Mouse (Mus musculus) liver, embryonic 12.5 days (tissue): ENCODE results near the gene Krtap4-9. TPM values are rescaled to one million over a fixed set of nuclear protein-coding genes. Genes with fewer than 3 reads are reported as not detected.

Source experiments
- polyA plus RNA-seq: library from polyadenylated mRNA; unstranded; fragments of >200 nt; fragmentation: Nextera tagmentation; extraction: Ambion mirVana; gene quantifications from 2 replicates; pipeline ENCODE4 v1.2.1, GENCODE M21; 2016

Gene Krtap4-9
- polyA plus RNA-seq, 1 experiment from 2014 or later = not detected

Other genes starting within 250 kb of the Krtap4-9 start
- not detected in 2 replicates for gene Krt40, start 242.0 kb upstream of the Krtap4-9 start, polyA plus RNA-seq
- gene Krtap3-3, start 234.3 kb upstream of the Krtap4-9 start, polyA plus RNA-seq = not detected in 2 replicates
- gene Krtap3-2, start 228.3 kb upstream of the Krtap4-9 start, polyA plus RNA-seq = not detected in 2 replicates
- gene Gm11939, start 225.7 kb upstream of the Krtap4-9 start, polyA plus RNA-seq = not detected in 2 replicates
- not detected in 2 replicates for gene Krtap3-1, start 218.6 kb upstream of the Krtap4-9 start, polyA plus RNA-seq
- not detected in 2 replicates for gene Krtap1-5, start 204.2 kb upstream of the Krtap4-9 start, polyA plus RNA-seq
- not detected in 2 replicates for gene Krtap1-4, start 201.5 kb upstream of the Krtap4-9 start, polyA plus RNA-seq
- not detected in 2 replicates for gene Krtap1-3, start 193.9 kb upstream of the Krtap4-9 start, polyA plus RNA-seq
- gene Krtap9-3, start 187.1 kb upstream of the Krtap4-9 start, polyA plus RNA-seq = not detected in 2 replicates
- not detected in 2 replicates for gene Gm11938, start 181.9 kb upstream of the Krtap4-9 start, polyA plus RNA-seq
- not detected in 2 replicates for gene Gm11937, start 175.0 kb upstream of the Krtap4-9 start, polyA plus RNA-seq
- gene Krtap2-4, start 170.4 kb upstream of the Krtap4-9 start, polyA plus RNA-seq = not detected in 2 replicates
- gene Gm11562, start 164.8 kb upstream of the Krtap4-9 start, polyA plus RNA-seq = not detected in 2 replicates
- not detected in 2 replicates for gene Krtap4-1, start 157.0 kb upstream of the Krtap4-9 start, polyA plus RNA-seq
- gene Krtap4-2, start 150.1 kb upstream of the Krtap4-9 start, polyA plus RNA-seq = not detected in 2 replicates
- not detected in 2 replicates for gene Krtap4-7, start 141.1 kb upstream of the Krtap4-9 start, polyA plus RNA-seq
- gene Gm11555, start 135.0 kb upstream of the Krtap4-9 start, polyA plus RNA-seq = not detected in 2 replicates
- not detected in 2 replicates for gene Gm11563, start 126.2 kb upstream of the Krtap4-9 start, polyA plus RNA-seq
- not detected in 2 replicates for gene Krtap4-6, start 119.2 kb upstream of the Krtap4-9 start, polyA plus RNA-seq
- not detected in 2 replicates for gene Gm14190, start 94.5 kb upstream of the Krtap4-9 start, polyA plus RNA-seq
- gene Gm14180, start 50.9 kb upstream of the Krtap4-9 start, polyA plus RNA-seq = not detected in 2 replicates
- not detected in 2 replicates for gene Gm11595, start 12.3 kb upstream of the Krtap4-9 start, polyA plus RNA-seq
- not detected in 2 replicates for gene Krtap4-8, start 4.5 kb upstream of the Krtap4-9 start, polyA plus RNA-seq
- gene Gm11596, start 8.3 kb downstream of the Krtap4-9 start, polyA plus RNA-seq = not detected in 2 replicates
- gene Gm11569, start 13.7 kb downstream of the Krtap4-9 start, polyA plus RNA-seq = not detected in 2 replicates
- gene Gm11554, start 19.2 kb downstream of the Krtap4-9 start, polyA plus RNA-seq = not detected in 2 replicates
- not detected in 2 replicates for gene Krtap4-13, start 24.7 kb downstream of the Krtap4-9 start, polyA plus RNA-seq
- gene Gm11564, start 30.5 kb downstream of the Krtap4-9 start, polyA plus RNA-seq = not detected in 2 replicates
- not detected in 2 replicates for gene 2300003K06Rik, start 52.9 kb downstream of the Krtap4-9 start, polyA plus RNA-seq
- not detected in 2 replicates for gene Krtap4-16, start 66.4 kb downstream of the Krtap4-9 start, polyA plus RNA-seq
- not detected in 2 replicates for gene Gm11568, start 72.7 kb downstream of the Krtap4-9 start, polyA plus RNA-seq
- gene Gm11559, start 79.3 kb downstream of the Krtap4-9 start, polyA plus RNA-seq = not detected in 2 replicates
- gene Krtap9-1, start 88.2 kb downstream of the Krtap4-9 start, polyA plus RNA-seq = not detected in 2 replicates
- gene Gm11567, start 94.0 kb downstream of the Krtap4-9 start, polyA plus RNA-seq = not detected in 2 replicates
- gene Krtap31-1, start 122.7 kb downstream of the Krtap4-9 start, polyA plus RNA-seq = not detected in 2 replicates
- not detected in 2 replicates for gene Gm11565, start 129.6 kb downstream of the Krtap4-9 start, polyA plus RNA-seq
- not detected in 2 replicates for gene Krtap31-2, start 151.1 kb downstream of the Krtap4-9 start, polyA plus RNA-seq
- gene Krtap9-5, start 163.3 kb downstream of the Krtap4-9 start, polyA plus RNA-seq = not detected in 2 replicates
- gene Krtap29-1, start 193.9 kb downstream of the Krtap4-9 start, polyA plus RNA-seq = not detected in 2 replicates
- gene Krtap16-1, start 201.4 kb downstream of the Krtap4-9 start, polyA plus RNA-seq = not detected in 2 replicates
- gene Krtap17-1, start 208.8 kb downstream of the Krtap4-9 start, polyA plus RNA-seq = not detected in 2 replicates
- not detected in 2 replicates for gene Krt33a, start 231.0 kb downstream of the Krtap4-9 start, polyA plus RNA-seq
- gene Krt33b, start 244.7 kb downstream of the Krtap4-9 start, polyA plus RNA-seq = not detected in 2 replicates